Mouse (Mus musculus): ENCODE data around the gene Tfap2c. TPM values are rescaled to one million over a fixed set of nuclear protein-coding genes. Genes with fewer than 3 reads are reported as not detected.

Tfap2c gene
- polyA plus RNA-seq (2015; fragmentation: Nextera tagmentation; extraction: Ambion mirVana), result 0.11 and 0.80 TPM in 2 replicates

DNA sequence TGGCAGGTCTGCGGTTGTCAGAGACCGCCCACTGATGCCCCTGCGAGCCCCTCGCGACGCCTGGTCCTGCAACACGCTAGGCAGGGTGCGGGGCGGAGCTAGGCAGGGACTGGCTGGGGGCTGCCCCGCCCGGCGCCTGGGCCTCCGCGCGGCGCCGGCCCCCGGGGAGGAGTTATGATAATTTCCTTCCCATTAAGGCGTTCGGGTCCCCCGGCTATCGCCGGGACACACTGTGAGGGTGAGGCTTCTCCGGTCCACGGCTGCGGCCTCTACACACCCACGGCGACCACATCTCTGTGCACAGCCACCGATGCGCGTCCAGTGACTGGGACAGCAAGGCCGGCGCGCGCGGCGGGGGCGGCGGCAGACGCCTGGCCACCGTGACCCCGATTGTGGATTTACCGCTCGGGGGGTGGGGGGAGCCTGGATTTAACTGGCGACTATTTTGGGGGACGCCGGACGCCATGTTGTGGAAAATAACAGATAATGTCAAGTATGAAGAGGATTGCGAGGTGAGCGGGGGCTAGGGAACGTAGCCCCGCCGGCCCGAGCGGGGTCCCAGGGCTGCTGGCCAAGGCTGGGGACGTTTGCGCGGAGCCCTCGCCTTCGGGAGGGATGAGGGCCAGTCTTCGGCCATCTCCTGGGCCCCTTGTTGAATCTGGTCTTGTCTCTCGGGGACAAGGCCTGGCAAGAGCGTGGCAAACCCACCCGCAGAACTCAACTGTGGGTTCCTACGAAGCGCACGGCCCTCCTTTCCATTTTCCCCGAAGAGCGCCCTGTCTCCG, at the start of gene Tfap2c:
Gene Tfap2c (plus strand): TSS at position 223 of the 785 bp plus-strand sequence.
- Histone ChIP-seq H3K27ac (ENCODE audit: low read depth, low read length) (no peak within 1 kb of the TSS), H3K27me3 (replicated peaks; ENCODE audit: control insufficient read depth, insufficient read depth, low read length) (peaks cover 64% of the 10 kb centered on the region), H3K4me3 (ENCODE audit: low read length) (peak within 1 kb of the TSS; percentile 17), H3K9ac (ENCODE audit: low read depth, low read length) (no peak within 1 kb of the TSS), H3K9me3 (ENCODE audit: control insufficient read depth, low read length) (no peaks in the 10 kb centered on the region), H3K4me1 (ENCODE audit: control insufficient read depth, insufficient read depth, low read depth, low read length) (peaks cover 7% of the 10 kb centered on the region), H3K4me2 (ENCODE audit: low read length) (peak within 1 kb of the TSS; percentile 32), H3K36me3 (ENCODE audit: control insufficient read depth, insufficient read depth, low read length) (no peaks in the 10 kb centered on the region)
- 0 out of 2 replicates have a peak, but pooled peaks have one; percentile 10 for ATAC-seq
- WGBS, result 1% methylated on average over 67 of the region's 70 CpGs

DNA sequence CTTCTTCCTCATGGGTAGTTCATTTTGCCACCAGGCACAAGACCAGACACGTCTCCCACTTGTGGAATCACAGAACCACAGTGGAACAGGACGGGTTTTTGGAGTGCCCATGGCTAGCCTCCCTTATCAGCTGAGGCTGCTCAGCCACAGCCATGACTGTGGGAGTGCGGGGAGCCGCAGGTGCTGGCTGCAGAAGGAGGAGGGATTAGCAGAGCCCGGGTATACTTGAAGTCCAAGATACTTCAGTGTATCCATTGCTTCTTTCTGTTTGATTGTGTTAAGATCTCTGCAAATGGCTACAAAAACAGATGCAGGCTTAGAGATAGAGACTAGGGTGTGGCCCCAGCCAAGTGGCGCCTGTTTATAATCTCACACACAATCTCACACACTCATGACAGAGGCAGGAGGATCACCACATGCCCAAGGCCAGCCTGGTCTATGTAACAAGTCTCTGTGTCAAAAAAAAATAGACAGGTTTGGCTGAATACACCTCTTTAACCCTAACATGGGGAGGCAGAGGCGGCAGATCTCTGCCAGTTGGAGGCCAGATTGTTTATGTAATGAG, 48.6 kb upstream of the Tfap2c start:
- no peak overlapping the region for H3K4me3 ChIP-seq (ENCODE audit: low read length)
- H3K36me3 ChIP-seq (ENCODE audit: control insufficient read depth, insufficient read depth, low read length), result no peaks in the 10 kb centered on the region
- H3K27me3 ChIP-seq (replicated peaks; ENCODE audit: control insufficient read depth, insufficient read depth, low read length), result no peaks in the 10 kb centered on the region; the same call in 1 of the 2 replicates
- no peak overlapping the region for H3K4me2 ChIP-seq (ENCODE audit: low read length)
- no peaks in the 10 kb centered on the region for H3K9me3 ChIP-seq (ENCODE audit: control insufficient read depth, low read length)
- 55% methylated on average over 7 of the region's 7 CpGs for WGBS
- H3K4me1 ChIP-seq (ENCODE audit: control insufficient read depth, insufficient read depth, low read depth, low read length), result no peaks in the 10 kb centered on the region
- no peak for ATAC-seq
- no peak overlapping the region for H3K27ac ChIP-seq (ENCODE audit: low read depth, low read length)
- H3K9ac ChIP-seq (ENCODE audit: low read depth, low read length), result no peak overlapping the region

DNA sequence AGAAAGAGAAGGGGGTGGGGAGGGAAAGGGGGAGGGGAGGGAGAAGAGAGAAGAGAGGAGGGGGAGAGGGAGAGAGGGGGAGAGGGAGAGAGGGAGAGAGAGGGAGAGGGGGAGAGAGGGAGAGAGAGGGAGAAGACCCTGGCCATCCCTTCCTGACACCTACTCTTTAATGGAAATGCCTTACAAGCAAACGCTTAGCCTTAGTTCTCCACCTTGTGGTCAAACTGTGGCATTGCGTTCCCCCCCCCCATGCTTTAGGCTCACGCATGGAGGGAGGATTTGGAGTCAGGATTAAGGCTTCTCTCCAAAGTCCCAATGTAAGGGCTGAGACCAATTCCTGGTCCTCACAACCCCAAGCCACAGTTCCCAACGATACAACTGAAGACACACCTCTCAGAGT, 48.1 kb upstream of the Tfap2c start:
- H3K4me3 ChIP-seq (ENCODE audit: low read length), result no peak overlapping the region
- H3K36me3 ChIP-seq (ENCODE audit: control insufficient read depth, insufficient read depth, low read length), result no peaks in the 10 kb centered on the region
- H3K27ac ChIP-seq (ENCODE audit: low read depth, low read length), result no peak overlapping the region
- no peak for ATAC-seq
- no peak overlapping the region for H3K4me2 ChIP-seq (ENCODE audit: low read length)
- no peaks in the 10 kb centered on the region for H3K9me3 ChIP-seq (ENCODE audit: control insufficient read depth, low read length)
- 5% methylated on average over 4 of the region's 4 CpGs for WGBS
- no peaks in the 10 kb centered on the region; the same call in 1 of the 2 replicates for H3K27me3 ChIP-seq (replicated peaks; ENCODE audit: control insufficient read depth, insufficient read depth, low read length)
- no peaks in the 10 kb centered on the region for H3K4me1 ChIP-seq (ENCODE audit: control insufficient read depth, insufficient read depth, low read depth, low read length)
- H3K9ac ChIP-seq (ENCODE audit: low read depth, low read length), result no peak overlapping the region

GRCm38 (mm10) chr2:172502168-172502567, 47.2 kb upstream of the Tfap2c start:
- WGBS, result 79% methylated on average over 14 of the region's 14 CpGs

DNA sequence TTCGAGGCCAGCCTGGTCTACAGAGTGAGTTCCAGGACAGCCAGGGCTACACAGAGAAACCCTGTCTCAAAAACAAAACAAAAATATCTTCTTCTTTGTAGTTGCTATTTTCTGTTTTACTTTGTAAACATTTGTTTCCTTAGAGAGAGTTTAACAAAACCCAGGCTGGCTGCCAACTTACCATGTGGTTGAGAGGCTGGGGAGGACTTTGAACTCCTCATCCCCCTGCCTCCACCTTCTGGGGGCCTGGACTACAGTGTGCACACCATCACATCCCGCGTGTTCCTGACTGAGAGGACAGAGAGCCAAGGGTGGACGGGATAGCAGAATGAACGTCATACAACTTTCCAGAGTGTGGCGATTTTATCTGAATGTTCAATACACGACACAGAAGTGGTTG, 43.3 kb upstream of the Tfap2c start:
- 90% methylated on average over 7 of the region's 7 CpGs for WGBS
- no peak overlapping the region for H3K4me2 ChIP-seq (ENCODE audit: low read length)
- no peak overlapping the region for H3K9ac ChIP-seq (ENCODE audit: low read depth, low read length)
- no peak overlapping the region for H3K4me3 ChIP-seq (ENCODE audit: low read length)
- H3K36me3 ChIP-seq (ENCODE audit: control insufficient read depth, insufficient read depth, low read length), result no peaks in the 10 kb centered on the region
- H3K27ac ChIP-seq (ENCODE audit: low read depth, low read length), result no peak overlapping the region
- no peaks in the 10 kb centered on the region for H3K4me1 ChIP-seq (ENCODE audit: control insufficient read depth, insufficient read depth, low read depth, low read length)
- H3K27me3 ChIP-seq (replicated peaks; ENCODE audit: control insufficient read depth, insufficient read depth, low read length), result no peaks in the 10 kb centered on the region
- ATAC-seq, result no peak
- no peaks in the 10 kb centered on the region for H3K9me3 ChIP-seq (ENCODE audit: control insufficient read depth, low read length)

More at GRCm38 (mm10) chr2:172502168-172502567, 47.2 kb upstream of the Tfap2c start:
- no peak for ATAC-seq
- no peaks in the 10 kb centered on the region; the same call in 1 of the 2 replicates for H3K27me3 ChIP-seq (replicated peaks; ENCODE audit: control insufficient read depth, insufficient read depth, low read length)
- no peak overlapping the region for H3K27ac ChIP-seq (ENCODE audit: low read depth, low read length)
- H3K9me3 ChIP-seq (ENCODE audit: control insufficient read depth, low read length), result no peaks in the 10 kb centered on the region
- H3K4me2 ChIP-seq (ENCODE audit: low read length), result no peak overlapping the region
- H3K4me3 ChIP-seq (ENCODE audit: low read length), result no peak overlapping the region
- no peaks in the 10 kb centered on the region for H3K4me1 ChIP-seq (ENCODE audit: control insufficient read depth, insufficient read depth, low read depth, low read length)
- no peaks in the 10 kb centered on the region for H3K36me3 ChIP-seq (ENCODE audit: control insufficient read depth, insufficient read depth, low read length)
- H3K9ac ChIP-seq (ENCODE audit: low read depth, low read length), result peak overlapping the region; percentile 38; the same call in 1 of the 2 replicates

GRCm38 (mm10) chr2:172510056-172510712, 39.2 kb upstream of the Tfap2c start:
- Histone ChIP-seq H3K4me1 (ENCODE audit: control insufficient read depth, insufficient read depth, low read depth, low read length) (no peaks in the 10 kb centered on the region), H3K27ac (ENCODE audit: low read depth, low read length) (no peak overlapping the region), H3K9me3 (ENCODE audit: control insufficient read depth, low read length) (no peaks in the 10 kb centered on the region), H3K27me3 (replicated peaks; ENCODE audit: control insufficient read depth, insufficient read depth, low read length) (no peaks in the 10 kb centered on the region), H3K9ac (ENCODE audit: low read depth, low read length) (no peak overlapping the region), H3K4me3 (ENCODE audit: low read length) (no peak overlapping the region), H3K4me2 (ENCODE audit: low read length) (no peak overlapping the region), H3K36me3 (ENCODE audit: control insufficient read depth, insufficient read depth, low read length) (no peaks in the 10 kb centered on the region)
- WGBS, result 92% methylated on average over 15 of the region's 15 CpGs
- no peak for ATAC-seq

DNA sequence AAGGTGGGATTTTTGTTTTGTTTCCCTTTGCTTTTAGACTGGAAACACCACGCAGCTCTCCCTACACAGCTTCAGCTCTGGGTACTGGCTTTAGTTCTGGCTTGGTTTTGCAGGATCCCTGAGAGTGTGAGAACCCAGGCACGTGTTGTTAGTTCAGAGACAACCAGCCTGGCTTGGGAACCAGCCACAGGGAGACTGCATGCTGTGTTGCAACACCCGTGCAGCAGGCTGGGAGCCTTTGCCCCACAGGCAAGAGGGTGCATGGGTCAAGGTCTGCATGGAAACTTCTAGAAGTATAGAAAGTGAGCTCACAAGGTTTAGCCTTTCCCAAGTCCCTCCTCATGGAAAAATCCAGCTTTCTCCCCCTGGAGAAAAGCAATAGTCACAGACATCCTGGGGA, 38.5 kb upstream of the Tfap2c start:
- Histone ChIP-seq H3K4me1 (ENCODE audit: control insufficient read depth, insufficient read depth, low read depth, low read length) (no peaks in the 10 kb centered on the region), H3K27ac (ENCODE audit: low read depth, low read length) (no peak overlapping the region), H3K27me3 (replicated peaks; ENCODE audit: control insufficient read depth, insufficient read depth, low read length) (no peaks in the 10 kb centered on the region), H3K36me3 (ENCODE audit: control insufficient read depth, insufficient read depth, low read length) (no peaks in the 10 kb centered on the region), H3K4me2 (ENCODE audit: low read length) (no peak overlapping the region), H3K9me3 (ENCODE audit: control insufficient read depth, low read length) (no peaks in the 10 kb centered on the region), H3K4me3 (ENCODE audit: low read length) (no peak overlapping the region), H3K9ac (ENCODE audit: low read depth, low read length) (no peak overlapping the region)
- ATAC-seq, result no peak
- WGBS, result 53% methylated on average over 3 of the region's 3 CpGs

DNA sequence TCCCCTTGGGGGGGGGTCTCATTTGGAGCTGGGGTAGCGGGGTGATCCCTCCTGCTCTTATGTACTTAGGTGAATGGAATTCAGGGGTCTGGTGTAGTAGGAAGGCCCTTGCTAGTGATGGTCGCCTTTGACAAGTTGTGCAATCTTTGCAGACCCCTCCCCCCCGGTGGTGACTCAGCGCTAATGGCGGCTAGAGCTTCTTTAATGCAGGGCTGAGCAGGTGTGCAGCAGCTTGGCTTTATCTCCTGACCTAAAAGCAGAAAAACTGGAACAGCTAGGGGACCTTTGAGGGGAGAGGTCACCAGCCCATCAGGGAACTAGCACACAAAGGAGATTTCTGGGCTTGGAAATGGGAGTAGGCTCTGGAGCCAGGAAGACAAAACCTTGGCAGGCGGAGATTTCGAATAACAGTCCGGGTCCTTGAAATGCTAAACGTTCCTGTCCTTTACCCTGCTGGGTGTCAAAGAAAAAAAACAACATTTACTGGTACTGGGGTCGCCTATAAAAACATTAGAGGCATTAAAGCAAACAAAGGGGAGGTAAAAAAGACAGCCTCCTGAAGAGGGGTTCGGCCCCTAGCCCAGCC, 32.9 kb upstream of the Tfap2c start:
- Histone ChIP-seq H3K36me3 (ENCODE audit: control insufficient read depth, insufficient read depth, low read length) (no peaks in the 10 kb centered on the region), H3K4me3 (ENCODE audit: low read length) (no peak overlapping the region), H3K9ac (ENCODE audit: low read depth, low read length) (no peak overlapping the region), H3K27me3 (replicated peaks; ENCODE audit: control insufficient read depth, insufficient read depth, low read length) (no peaks in the 10 kb centered on the region), H3K9me3 (ENCODE audit: control insufficient read depth, low read length) (no peaks in the 10 kb centered on the region), H3K4me2 (ENCODE audit: low read length) (no peak overlapping the region), H3K27ac (ENCODE audit: low read depth, low read length) (no peak overlapping the region), H3K4me1 (ENCODE audit: control insufficient read depth, insufficient read depth, low read depth, low read length) (no peaks in the 10 kb centered on the region)
- no peak for ATAC-seq
- WGBS, result 21% methylated on average over 11 of the region's 11 CpGs

All from hindbrain, embryonic 16.5 days (tissue).